Mouse (Mus musculus) thymus, postnatal 4 days (tissue): ENCODE measurements around the gene Snrpc.

Experiments
- DNase-seq: peaks from one replicate; pipeline ENCODE4 v3.0.0; 2021

Gene Snrpc

GRCm38 (mm10) chr17:27866737-27867136 lies 28.8 kb downstream of the Snrpc start:
- DNase-seq = no peak

- DNase-seq = no peak
Measured at GRCm38 (mm10) chr17:27871851-27872250, 33.9 kb downstream of the Snrpc start.

- DNase-seq = no peak
Measured at GRCm38 (mm10) chr17:27873583-27873982, 35.6 kb downstream of the Snrpc start.

GRCm38 (mm10) chr17:27874510-27874909 lies 36.6 kb downstream of the Snrpc start:
- no peak for DNase-seq

- no peak for DNase-seq
Measured at GRCm38 (mm10) chr17:27881518-27881917, 43.6 kb downstream of the Snrpc start.

GRCm38 (mm10) chr17:27883129-27883528 lies 45.2 kb downstream of the Snrpc start:
- no peak for DNase-seq

GRCm38 (mm10) chr17:27883994-27884393 lies 46.0 kb downstream of the Snrpc start:
- no peak for DNase-seq

- no peak for DNase-seq
Measured at GRCm38 (mm10) chr17:27886499-27887210, 48.7 kb downstream of the Snrpc start.
